Mouse (Mus musculus): ENCODE results near the gene Ints11. TPM values are rescaled to one million over a fixed set of nuclear protein-coding genes. Genes with fewer than 3 reads are reported as not detected.

The Ints11 gene
- polyA plus RNA-seq, 1 experiment = 23.0 TPM

- Histone ChIP-seq H3K4me3 (ENCODE audit: insufficient read depth, low read length) (peak overlapping the region; percentile 99), H3K27ac (ENCODE audit: insufficient read depth, low read depth, low read length) (no peak overlapping the region), H3K4me1 (ENCODE audit: control insufficient read depth, insufficient read depth, low read length) (peaks cover 38% of the 10 kb centered on the region)
- no peak for TF ChIP-seq POLR2A (IDR thresholded peaks at IDR 0.05; ENCODE audit: borderline replicate concordance, low read depth, low read length)
- TF ChIP-seq CTCF (IDR thresholded peaks at IDR 0.05; ENCODE audit: low read depth, low read length) = no peak
Observed at GRCm38 (mm10) chr4:155847591-155848352, 21.6 kb upstream of the Ints11 start.

- TF ChIP-seq CTCF (IDR thresholded peaks at IDR 0.05; ENCODE audit: low read depth, low read length) (no peak), POLR2A (IDR thresholded peaks at IDR 0.05; ENCODE audit: borderline replicate concordance, low read depth, low read length) (no peak)
- H3K27ac ChIP-seq (ENCODE audit: insufficient read depth, low read depth, low read length) = no peak overlapping the region
- H3K4me3 ChIP-seq (ENCODE audit: insufficient read depth, low read length) = peak overlapping the region; percentile 99
- peaks cover 43% of the 10 kb centered on the region for H3K4me1 ChIP-seq (ENCODE audit: control insufficient read depth, insufficient read depth, low read length)
Observed at GRCm38 (mm10) chr4:155848434-155849095, 20.8 kb upstream of the Ints11 start.

DNA sequence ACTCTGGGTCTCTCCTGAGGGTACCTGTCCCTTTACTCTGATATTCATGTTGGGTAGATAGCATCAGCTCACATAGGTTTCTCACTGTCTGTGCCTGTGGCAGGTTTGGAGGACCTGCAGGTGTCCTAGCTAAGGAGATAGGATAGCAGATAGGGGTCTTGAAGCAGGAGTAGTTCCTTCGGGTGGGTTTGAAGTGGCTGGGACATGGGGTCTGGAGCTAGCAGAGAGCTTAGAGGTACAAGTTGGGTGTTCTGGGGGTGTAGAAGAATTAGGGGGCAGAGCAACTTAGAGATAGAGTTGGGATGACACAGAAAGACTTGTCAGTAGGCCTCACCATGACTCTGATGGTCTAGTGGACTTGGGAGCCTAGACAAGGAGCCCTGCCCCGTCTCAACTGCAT lies 20.0 kb upstream of the Ints11 start:
- Histone ChIP-seq H3K4me3 (ENCODE audit: insufficient read depth, low read length) (no peak overlapping the region), H3K27ac (ENCODE audit: insufficient read depth, low read depth, low read length) (no peak overlapping the region), H3K4me1 (ENCODE audit: control insufficient read depth, insufficient read depth, low read length) (peaks cover 43% of the 10 kb centered on the region)
- TF ChIP-seq CTCF (IDR thresholded peaks at IDR 0.05; ENCODE audit: low read depth, low read length) (no peak), POLR2A (IDR thresholded peaks at IDR 0.05; ENCODE audit: borderline replicate concordance, low read depth, low read length) (no peak)

DNA sequence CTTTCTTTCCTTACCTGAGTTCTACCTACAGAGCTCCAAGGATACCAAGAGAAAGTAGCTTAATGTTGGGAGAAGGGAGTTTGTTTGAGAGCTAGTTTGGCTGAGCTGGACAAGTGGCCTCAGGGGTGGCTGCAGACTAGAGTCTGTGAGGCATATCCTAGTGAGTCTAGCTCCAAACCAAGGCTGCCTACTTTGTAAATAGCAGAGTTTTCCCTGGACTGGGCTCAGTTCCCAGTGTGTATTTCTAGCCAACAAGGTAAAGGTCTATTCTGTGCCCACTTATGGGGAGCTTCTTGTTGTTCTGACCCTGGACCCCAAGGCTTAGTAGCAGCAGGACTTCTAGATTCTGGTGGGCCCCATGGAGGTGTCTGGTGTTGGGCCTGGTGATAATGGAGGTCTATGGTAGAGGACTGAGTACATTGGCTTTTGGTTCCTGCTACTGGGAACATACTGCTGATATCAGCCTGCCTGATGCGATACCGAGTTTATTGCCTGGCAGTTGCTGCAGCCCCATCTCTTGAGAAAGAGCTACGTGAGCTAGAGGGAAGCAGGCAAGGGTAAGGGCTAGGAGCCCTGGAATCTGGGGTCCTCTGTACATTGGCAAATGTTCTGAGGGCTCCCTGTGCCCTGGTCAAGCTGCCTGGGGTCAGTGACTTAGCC lies 19.4 kb upstream of the Ints11 start:
- TF ChIP-seq CTCF (IDR thresholded peaks at IDR 0.05; ENCODE audit: low read depth, low read length) = no peak
- no peak for TF ChIP-seq POLR2A (IDR thresholded peaks at IDR 0.05; ENCODE audit: borderline replicate concordance, low read depth, low read length)
- no peak overlapping the region for H3K27ac ChIP-seq (ENCODE audit: insufficient read depth, low read depth, low read length)
- H3K4me1 ChIP-seq (ENCODE audit: control insufficient read depth, insufficient read depth, low read length) = peaks cover 43% of the 10 kb centered on the region
- no peak overlapping the region for H3K4me3 ChIP-seq (ENCODE audit: insufficient read depth, low read length)

GRCm38 (mm10) chr4:155851368-155851767 lies 18.0 kb upstream of the Ints11 start:
- peaks cover 43% of the 10 kb centered on the region for H3K4me1 ChIP-seq (ENCODE audit: control insufficient read depth, insufficient read depth, low read length)
- no peak overlapping the region for H3K27ac ChIP-seq (ENCODE audit: insufficient read depth, low read depth, low read length)
- TF ChIP-seq CTCF (IDR thresholded peaks at IDR 0.05; ENCODE audit: low read depth, low read length) (no peak), POLR2A (IDR thresholded peaks at IDR 0.05; ENCODE audit: borderline replicate concordance, low read depth, low read length) (no peak)

DNA sequence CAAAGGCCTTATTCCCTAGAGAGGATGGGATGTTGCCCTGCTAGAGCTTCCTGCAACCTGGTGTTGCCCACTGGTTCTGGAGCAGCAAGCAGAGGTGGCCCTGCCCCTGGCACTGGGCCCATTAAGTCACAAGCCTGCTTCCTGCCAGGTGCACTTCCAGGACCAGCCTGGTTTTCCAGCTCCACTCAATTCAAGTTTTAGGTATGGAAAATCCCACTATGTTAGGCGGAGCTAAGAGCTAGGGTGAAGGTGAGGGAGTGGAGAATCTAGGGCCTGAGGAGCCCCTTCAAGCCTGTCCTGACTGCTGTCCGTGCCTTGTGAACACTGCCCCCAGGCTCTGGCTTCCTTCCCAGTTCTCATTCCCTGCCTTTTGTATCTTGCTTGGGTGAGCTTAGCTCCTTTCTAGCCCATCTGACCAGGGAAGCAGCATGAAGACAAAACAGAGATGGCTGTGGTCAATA lies 17.4 kb upstream of the Ints11 start:
- H3K4me3 ChIP-seq (ENCODE audit: insufficient read depth, low read length) = no peak overlapping the region
- peaks cover 39% of the 10 kb centered on the region for H3K4me1 ChIP-seq (ENCODE audit: control insufficient read depth, insufficient read depth, low read length)
- no peak overlapping the region for H3K27ac ChIP-seq (ENCODE audit: insufficient read depth, low read depth, low read length)
- TF ChIP-seq CTCF (IDR thresholded peaks at IDR 0.05; ENCODE audit: low read depth, low read length) (no peak), POLR2A (IDR thresholded peaks at IDR 0.05; ENCODE audit: borderline replicate concordance, low read depth, low read length) (no peak)

More at GRCm38 (mm10) chr4:155851368-155851767, 18.0 kb upstream of the Ints11 start:
- H3K4me3 ChIP-seq (ENCODE audit: insufficient read depth, low read length) = no peak overlapping the region

DNA sequence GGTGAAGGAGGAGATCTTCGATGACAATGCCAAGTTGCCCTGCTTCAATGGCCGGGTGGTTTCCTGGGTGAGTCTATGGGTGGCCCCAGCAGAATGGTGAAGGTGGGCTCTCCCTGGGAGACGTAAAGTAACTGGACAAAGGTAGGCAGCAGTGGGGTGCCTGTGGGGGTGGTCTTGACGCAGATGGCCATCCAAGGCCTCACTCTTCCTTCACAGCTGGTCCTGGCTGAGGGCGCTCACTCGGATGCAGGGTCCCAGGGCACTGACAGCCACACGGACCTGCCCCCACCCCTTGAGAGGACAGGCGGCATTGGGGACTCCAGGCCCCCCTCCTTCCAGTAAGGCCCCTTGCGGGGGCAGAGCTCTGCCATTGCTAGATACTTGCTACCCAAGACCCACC lies 15.9 kb upstream of the Ints11 start:
- Histone ChIP-seq H3K4me1 (ENCODE audit: control insufficient read depth, insufficient read depth, low read length) (peaks cover 38% of the 10 kb centered on the region), H3K4me3 (ENCODE audit: insufficient read depth, low read length) (no peak overlapping the region), H3K27ac (ENCODE audit: insufficient read depth, low read depth, low read length) (no peak overlapping the region)
- no peak for TF ChIP-seq POLR2A (IDR thresholded peaks at IDR 0.05; ENCODE audit: borderline replicate concordance, low read depth, low read length)
- no peak for TF ChIP-seq CTCF (IDR thresholded peaks at IDR 0.05; ENCODE audit: low read depth, low read length)

- Histone ChIP-seq H3K4me1 (ENCODE audit: control insufficient read depth, insufficient read depth, low read length) (peaks cover 25% of the 10 kb centered on the region), H3K4me3 (ENCODE audit: insufficient read depth, low read length) (no peak overlapping the region), H3K27ac (ENCODE audit: insufficient read depth, low read depth, low read length) (no peak overlapping the region)
- TF ChIP-seq CTCF (IDR thresholded peaks at IDR 0.05; ENCODE audit: low read depth, low read length) = no peak
- no peak for TF ChIP-seq POLR2A (IDR thresholded peaks at IDR 0.05; ENCODE audit: borderline replicate concordance, low read depth, low read length)
Observed at GRCm38 (mm10) chr4:155854991-155855390, 14.4 kb upstream of the Ints11 start.

- peaks cover 21% of the 10 kb centered on the region for H3K4me1 ChIP-seq (ENCODE audit: control insufficient read depth, insufficient read depth, low read length)
- TF ChIP-seq POLR2A (IDR thresholded peaks at IDR 0.05; ENCODE audit: borderline replicate concordance, low read depth, low read length) = no peak
- no peak for TF ChIP-seq CTCF (IDR thresholded peaks at IDR 0.05; ENCODE audit: low read depth, low read length)
- no peak overlapping the region for H3K27ac ChIP-seq (ENCODE audit: insufficient read depth, low read depth, low read length)
- no peak overlapping the region for H3K4me3 ChIP-seq (ENCODE audit: insufficient read depth, low read length)
Observed at GRCm38 (mm10) chr4:155856071-155856470, 13.3 kb upstream of the Ints11 start.
